Mouse (Mus musculus): ENCODE data around the gene Gm43552. TPM values are rescaled to one million over a fixed set of nuclear protein-coding genes. Genes with fewer than 3 reads are reported as not detected.

The Gm43552 gene
- polyA plus RNA-seq, 1 experiment: not detected

- peaks cover 43% of the 10 kb centered on the region for H3K79me2 ChIP-seq (ENCODE audit: control insufficient read depth, insufficient read depth)
- H3K27me3 ChIP-seq (ENCODE audit: control insufficient read depth, insufficient read depth, insufficient read length): no peaks in the 10 kb centered on the region
- no peak overlapping the region for H3K4me2 ChIP-seq (ENCODE audit: low read depth)
- H3ac ChIP-seq (ENCODE audit: control insufficient read depth, insufficient read length): no peak overlapping the region
- TF ChIP-seq POLR2A (IDR thresholded peaks at IDR 0.05; ENCODE audit: insufficient read length, low read depth): no peak
- no peak for TF ChIP-seq MYOD1 (IDR thresholded peaks at IDR 0.05; ENCODE audit: control insufficient read depth in 1 of 3, insufficient read length in 2 of 3, low read depth in 2 of 3)
- no peak for TF ChIP-seq MAX (IDR thresholded peaks at IDR 0.05; ENCODE audit: low read depth)
- TF ChIP-seq TCF12 (IDR thresholded peaks at IDR 0.05; ENCODE audit: insufficient read depth, poor library complexity, severe bottlenecking): no peak
- no peak for TF ChIP-seq POLR2AphosphoS2 (IDR thresholded peaks at IDR 0.05; ENCODE audit: insufficient read length, low read depth)
- TF ChIP-seq TCF3 (IDR thresholded peaks at IDR 0.05; ENCODE audit: insufficient read length, low read depth): no peak
- no peak for TF ChIP-seq USF1 (IDR thresholded peaks at IDR 0.05; ENCODE audit: low read depth)
- no peak for TF ChIP-seq REST (IDR thresholded peaks at IDR 0.05; ENCODE audit: insufficient read depth, insufficient read length)
- TF ChIP-seq E2F4 (IDR thresholded peaks at IDR 0.05; ENCODE audit: insufficient read depth): no peak
- TF ChIP-seq CEBPB (IDR thresholded peaks at IDR 0.05; ENCODE audit: insufficient read depth, poor library complexity, severe bottlenecking): no peak
- TF ChIP-seq MYOG (IDR thresholded peaks at IDR 0.05; ENCODE audit: control insufficient read depth in 1 of 3, insufficient read depth in 1 of 3, insufficient read length in 2 of 3, low read depth in 2 of 3): no peak
- TF ChIP-seq SRF (IDR thresholded peaks at IDR 0.05; ENCODE audit: control insufficient read depth, insufficient read length, low read depth): no peak
- H3K4me3 ChIP-seq: no peak overlapping the region
- H3K36me3 ChIP-seq (ENCODE audit: control insufficient read depth, insufficient read depth): no peaks in the 10 kb centered on the region
Observed at GRCm38 (mm10) chr5:65487381-65487780, 5.3 kb downstream of the Gm43552 start.

- Histone ChIP-seq H3K4me2 (ENCODE audit: low read depth) (no peak overlapping the region), H3K27me3 (ENCODE audit: control insufficient read depth, insufficient read depth, insufficient read length) (no peaks in the 10 kb centered on the region), H3K4me3 (no peak overlapping the region), H3ac (ENCODE audit: control insufficient read depth, insufficient read length) (no peak overlapping the region), H3K36me3 (ENCODE audit: control insufficient read depth, insufficient read depth) (no peaks in the 10 kb centered on the region), H3K79me2 (ENCODE audit: control insufficient read depth, insufficient read depth) (peaks cover 40% of the 10 kb centered on the region)
- no peak for TF ChIP-seq MYOG (IDR thresholded peaks at IDR 0.05; ENCODE audit: control insufficient read depth in 1 of 3, insufficient read depth in 1 of 3, insufficient read length in 2 of 3, low read depth in 2 of 3)
- TF ChIP-seq USF1 (IDR thresholded peaks at IDR 0.05; ENCODE audit: low read depth): no peak
- TF ChIP-seq TCF3 (IDR thresholded peaks at IDR 0.05; ENCODE audit: insufficient read length, low read depth): no peak
- TF ChIP-seq MAX (IDR thresholded peaks at IDR 0.05; ENCODE audit: low read depth): no peak
- no peak for TF ChIP-seq SRF (IDR thresholded peaks at IDR 0.05; ENCODE audit: control insufficient read depth, insufficient read length, low read depth)
- TF ChIP-seq E2F4 (IDR thresholded peaks at IDR 0.05; ENCODE audit: insufficient read depth): no peak
- no peak for TF ChIP-seq REST (IDR thresholded peaks at IDR 0.05; ENCODE audit: insufficient read depth, insufficient read length)
- no peak for TF ChIP-seq CEBPB (IDR thresholded peaks at IDR 0.05; ENCODE audit: insufficient read depth, poor library complexity, severe bottlenecking)
- no peak for TF ChIP-seq POLR2AphosphoS2 (IDR thresholded peaks at IDR 0.05; ENCODE audit: insufficient read length, low read depth)
- TF ChIP-seq MYOD1 (IDR thresholded peaks at IDR 0.05; ENCODE audit: control insufficient read depth in 1 of 3, insufficient read length in 2 of 3, low read depth in 2 of 3): no peak
- no peak for TF ChIP-seq POLR2A (IDR thresholded peaks at IDR 0.05; ENCODE audit: insufficient read length, low read depth)
- TF ChIP-seq TCF12 (IDR thresholded peaks at IDR 0.05; ENCODE audit: insufficient read depth, poor library complexity, severe bottlenecking): no peak
Observed at GRCm38 (mm10) chr5:65486514-65486913, 6.1 kb downstream of the Gm43552 start.

GRCm38 (mm10) chr5:65482996-65483395 is 9.6 kb downstream of the Gm43552 start:
- Histone ChIP-seq H3K4me2 (ENCODE audit: low read depth) (no peak overlapping the region), H3K27me3 (ENCODE audit: control insufficient read depth, insufficient read depth, insufficient read length) (no peaks in the 10 kb centered on the region), H3ac (ENCODE audit: control insufficient read depth, insufficient read length) (no peak overlapping the region), H3K4me3 (no peak overlapping the region), H3K36me3 (ENCODE audit: control insufficient read depth, insufficient read depth) (no peaks in the 10 kb centered on the region), H3K79me2 (ENCODE audit: control insufficient read depth, insufficient read depth) (peaks cover 8% of the 10 kb centered on the region)
- TF ChIP-seq TCF3 (IDR thresholded peaks at IDR 0.05; ENCODE audit: insufficient read length, low read depth) (no peak), POLR2A (IDR thresholded peaks at IDR 0.05; ENCODE audit: insufficient read length, low read depth) (no peak), MYOD1 (IDR thresholded peaks at IDR 0.05; ENCODE audit: control insufficient read depth in 1 of 3, insufficient read length in 2 of 3, low read depth in 2 of 3) (no peak), REST (IDR thresholded peaks at IDR 0.05; ENCODE audit: insufficient read depth, insufficient read length) (no peak), POLR2AphosphoS2 (IDR thresholded peaks at IDR 0.05; ENCODE audit: insufficient read length, low read depth) (no peak), TCF12 (IDR thresholded peaks at IDR 0.05; ENCODE audit: insufficient read depth, poor library complexity, severe bottlenecking) (no peak), E2F4 (IDR thresholded peaks at IDR 0.05; ENCODE audit: insufficient read depth) (no peak), USF1 (IDR thresholded peaks at IDR 0.05; ENCODE audit: low read depth) (no peak), MYOG (IDR thresholded peaks at IDR 0.05; ENCODE audit: control insufficient read depth in 1 of 3, insufficient read depth in 1 of 3, insufficient read length in 2 of 3, low read depth in 2 of 3) (no peak), CEBPB (IDR thresholded peaks at IDR 0.05; ENCODE audit: insufficient read depth, poor library complexity, severe bottlenecking) (no peak), SRF (IDR thresholded peaks at IDR 0.05; ENCODE audit: control insufficient read depth, insufficient read length, low read depth) (no peak)

DNA sequence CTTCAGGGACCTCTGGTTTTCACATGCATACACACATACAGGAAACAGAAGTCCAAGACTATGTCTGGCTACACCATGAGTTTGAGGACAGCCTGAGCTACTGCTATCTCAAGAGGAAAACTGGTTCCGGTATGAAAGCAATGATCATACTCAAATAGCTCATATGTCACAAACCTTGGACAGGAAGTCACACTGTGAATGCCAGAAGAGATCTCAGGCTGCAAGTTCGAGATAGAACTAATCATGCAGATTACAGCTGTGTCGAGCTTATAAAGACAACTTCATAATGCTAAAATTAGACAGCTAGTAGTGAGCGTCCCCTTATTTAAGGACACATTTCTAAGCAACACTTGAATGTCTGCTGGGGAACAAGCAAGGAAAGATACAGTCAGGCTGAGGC is 12.1 kb downstream of the Gm43552 start:
- TF ChIP-seq POLR2AphosphoS2 (IDR thresholded peaks at IDR 0.05; ENCODE audit: insufficient read length, low read depth): no peak
- no peak for TF ChIP-seq CEBPB (IDR thresholded peaks at IDR 0.05; ENCODE audit: insufficient read depth, poor library complexity, severe bottlenecking)
- no peak for TF ChIP-seq TCF12 (IDR thresholded peaks at IDR 0.05; ENCODE audit: insufficient read depth, poor library complexity, severe bottlenecking)
- no peak for TF ChIP-seq POLR2A (IDR thresholded peaks at IDR 0.05; ENCODE audit: insufficient read length, low read depth)
- TF ChIP-seq TCF3 (IDR thresholded peaks at IDR 0.05; ENCODE audit: insufficient read length, low read depth): no peak
- TF ChIP-seq USF1 (IDR thresholded peaks at IDR 0.05; ENCODE audit: low read depth): no peak
- TF ChIP-seq SRF (IDR thresholded peaks at IDR 0.05; ENCODE audit: control insufficient read depth, insufficient read length, low read depth): no peak
- no peak for TF ChIP-seq REST (IDR thresholded peaks at IDR 0.05; ENCODE audit: insufficient read depth, insufficient read length)
- TF ChIP-seq MYOG (IDR thresholded peaks at IDR 0.05; ENCODE audit: control insufficient read depth in 1 of 3, insufficient read depth in 1 of 3, insufficient read length in 2 of 3, low read depth in 2 of 3): no peak
- TF ChIP-seq MAX (IDR thresholded peaks at IDR 0.05; ENCODE audit: low read depth): no peak
- no peak for TF ChIP-seq E2F4 (IDR thresholded peaks at IDR 0.05; ENCODE audit: insufficient read depth)
- TF ChIP-seq MYOD1 (IDR thresholded peaks at IDR 0.05; ENCODE audit: control insufficient read depth in 1 of 3, insufficient read length in 2 of 3, low read depth in 2 of 3): no peak
- H3K4me3 ChIP-seq: no peak overlapping the region
- H3K36me3 ChIP-seq (ENCODE audit: control insufficient read depth, insufficient read depth): no peaks in the 10 kb centered on the region
- H3K79me2 ChIP-seq (ENCODE audit: control insufficient read depth, insufficient read depth): peaks cover 8% of the 10 kb centered on the region
- H3ac ChIP-seq (ENCODE audit: control insufficient read depth, insufficient read length): no peak overlapping the region
- H3K27me3 ChIP-seq (ENCODE audit: control insufficient read depth, insufficient read depth, insufficient read length): no peaks in the 10 kb centered on the region
- H3K4me2 ChIP-seq (ENCODE audit: low read depth): no peak overlapping the region
